Mouse (Mus musculus): ENCODE data around the gene Tor3a.

The Tor3a gene

DNA sequence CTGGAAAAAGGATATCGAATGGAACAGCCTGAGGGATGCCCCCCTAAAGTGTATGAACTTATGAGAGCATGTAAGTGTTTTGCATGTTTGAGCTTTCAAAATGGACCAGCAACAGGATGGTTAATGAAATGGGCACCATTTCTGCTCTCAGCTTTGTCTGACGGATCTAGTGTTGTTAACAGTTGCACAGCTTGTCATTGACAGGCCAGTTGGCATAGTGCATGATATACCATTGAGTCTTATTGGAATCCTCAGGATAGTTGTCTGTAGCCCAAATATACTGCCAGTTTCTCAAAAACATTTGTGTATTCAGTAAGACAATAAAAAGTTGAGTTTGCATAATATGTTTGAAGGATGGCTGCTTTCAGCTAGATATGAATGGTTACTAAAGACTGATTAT, 39.0 kb downstream of the Tor3a start:
- no peak for DNase-seq (ENCODE audit: low read depth, low spot score)

DNA sequence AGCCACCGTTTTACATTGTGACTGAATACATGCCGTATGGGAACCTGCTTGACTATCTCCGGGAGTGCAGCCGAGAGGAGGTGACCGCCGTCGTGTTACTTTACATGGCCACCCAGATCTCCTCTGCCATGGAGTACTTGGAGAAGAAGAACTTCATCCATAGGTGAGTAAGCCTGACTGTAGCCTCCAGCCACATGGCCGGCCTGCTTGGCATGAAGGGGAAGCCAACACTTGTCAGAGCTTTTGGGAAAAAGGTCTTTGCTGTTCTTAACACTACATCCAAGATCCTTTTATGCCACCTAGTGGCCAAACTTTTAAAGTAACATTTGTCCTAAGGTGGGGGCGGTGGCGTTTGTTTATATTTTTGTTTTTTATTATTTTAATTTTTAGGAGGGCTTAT, 41.1 kb downstream of the Tor3a start:
- DNase-seq (ENCODE audit: low read depth, low spot score), result no peak

DNA sequence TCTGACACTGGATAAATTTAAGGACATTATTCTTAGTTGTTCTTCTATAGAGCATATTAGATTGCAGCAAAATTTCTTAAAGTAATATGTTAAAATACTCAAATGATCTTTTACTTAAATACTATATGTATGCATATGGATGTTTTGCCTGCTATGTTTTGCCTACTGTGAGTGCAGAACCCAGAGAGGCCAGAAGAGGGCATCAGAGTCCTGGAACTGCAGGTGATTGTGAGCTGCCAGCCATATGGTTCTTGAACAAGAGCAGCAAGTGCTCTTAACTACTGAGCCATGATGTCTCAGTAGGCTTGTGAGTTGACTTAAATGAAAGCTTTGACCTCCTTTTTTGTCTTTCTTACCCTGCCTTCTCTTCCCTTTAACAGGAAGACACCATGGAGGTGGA, 43.2 kb downstream of the Tor3a start:
- no peak for DNase-seq (ENCODE audit: low read depth, low spot score)

DNA sequence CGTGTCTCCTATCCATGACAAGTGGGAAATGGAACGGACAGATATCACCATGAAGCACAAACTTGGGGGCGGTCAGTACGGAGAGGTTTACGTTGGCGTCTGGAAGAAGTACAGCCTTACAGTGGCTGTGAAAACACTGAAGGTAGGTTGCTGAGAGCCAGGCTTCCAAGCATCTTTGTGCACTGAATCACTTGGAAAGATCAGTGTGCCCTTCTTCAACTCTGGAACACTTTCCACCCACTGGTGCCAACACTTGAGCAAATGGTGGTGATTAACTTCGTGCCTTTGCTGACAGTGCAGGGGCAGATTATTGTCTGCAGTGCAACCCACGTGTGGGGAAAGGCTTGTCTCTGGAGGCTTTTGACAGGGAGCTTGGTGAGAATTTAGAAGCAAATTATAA, 44.2 kb downstream of the Tor3a start:
- no peak for DNase-seq (ENCODE audit: low read depth, low spot score)

DNA sequence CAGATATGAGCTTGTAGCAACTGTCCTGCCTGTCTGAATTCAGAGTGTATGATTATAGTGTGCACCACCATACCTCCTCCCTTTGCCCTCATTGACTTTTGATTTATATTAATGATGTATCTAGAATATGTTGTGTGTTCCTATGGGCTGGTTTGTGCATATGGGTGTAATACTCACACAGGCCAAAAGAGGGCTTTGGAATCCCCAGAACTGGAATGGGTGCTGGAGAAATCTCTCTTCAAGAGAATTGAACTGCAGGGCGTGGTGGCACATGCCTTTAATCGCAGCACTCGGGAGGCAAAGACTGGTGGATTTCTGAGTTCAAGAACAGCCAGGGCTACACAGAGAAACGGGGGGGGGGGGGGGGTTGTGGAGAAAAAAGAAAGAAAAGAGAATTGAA, 47.4 kb downstream of the Tor3a start:
- no peak for DNase-seq (ENCODE audit: low read depth, low spot score)

DNA sequence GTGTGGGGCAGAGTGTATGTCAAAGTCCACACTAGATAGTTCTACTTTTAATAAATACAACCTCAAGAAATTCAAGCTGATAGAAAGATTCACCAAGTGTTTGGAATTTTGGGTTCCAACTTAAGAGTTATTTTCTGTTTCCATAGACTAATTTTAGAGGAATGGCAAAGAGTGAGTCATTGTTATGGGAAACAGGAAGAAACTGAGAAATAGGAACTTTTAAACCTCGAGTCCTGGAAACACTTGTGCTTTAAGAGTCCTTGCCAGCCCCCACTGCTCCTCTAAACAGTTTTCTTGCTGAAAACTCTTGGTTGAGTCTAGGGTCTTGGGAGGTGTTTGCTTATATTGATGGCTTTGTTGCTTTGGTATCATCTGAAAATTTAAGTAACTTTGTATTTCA, 49.9 kb downstream of the Tor3a start:
- DNase-seq (ENCODE audit: low read depth, low spot score), result no peak

DNA sequence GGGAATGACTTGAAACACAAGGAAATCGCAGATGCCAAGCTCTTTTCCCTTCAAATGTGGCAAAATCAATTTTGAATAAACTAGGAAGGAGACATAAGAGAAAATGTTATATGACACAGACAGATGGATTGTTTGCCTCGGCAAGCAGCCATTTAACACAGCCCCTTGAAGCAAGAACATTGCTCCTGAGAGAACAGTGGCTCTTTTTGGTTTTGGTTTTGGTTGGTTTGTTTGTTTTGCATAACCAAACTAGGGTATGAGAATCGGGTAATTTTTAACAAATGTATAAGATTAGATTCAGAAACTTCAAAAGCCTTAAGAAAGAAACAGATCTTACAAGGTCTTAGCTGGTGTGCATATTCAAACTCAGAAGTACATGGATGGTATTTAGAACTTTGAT, 53.2 kb downstream of the Tor3a start:
- DNase-seq (ENCODE audit: low read depth, low spot score), result no peak

DNA sequence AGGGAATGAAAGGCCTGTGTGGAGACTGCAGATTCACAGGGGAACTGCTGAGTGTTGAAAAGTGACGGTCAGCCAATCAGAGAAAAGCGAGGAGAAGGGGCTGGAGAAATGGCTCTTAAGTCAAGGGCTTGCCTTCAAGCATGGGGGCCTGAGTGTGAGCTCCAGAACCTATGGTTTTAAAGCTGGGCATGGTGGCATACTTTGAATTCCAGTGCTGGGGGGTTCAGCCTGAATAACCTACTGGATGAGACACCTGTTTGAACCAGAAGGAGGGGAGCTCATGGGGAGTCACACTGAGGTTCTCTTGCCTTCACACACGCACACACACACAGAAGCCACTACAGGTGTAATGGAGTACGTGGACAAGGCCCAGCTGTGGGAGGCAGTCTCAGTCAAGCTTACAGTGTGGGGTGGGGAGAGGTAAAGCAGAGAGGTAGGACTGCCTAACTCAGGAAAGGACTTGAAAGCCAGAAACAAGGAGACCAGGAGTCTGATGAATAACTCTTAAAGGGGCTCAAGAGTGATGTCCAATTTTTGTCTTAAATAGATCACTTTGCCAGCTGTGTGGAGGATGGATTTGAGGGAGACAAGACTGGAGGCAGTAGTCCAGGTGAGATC, 53.8 kb downstream of the Tor3a start:
- no peak for DNase-seq (ENCODE audit: low read depth, low spot score)

DNA sequence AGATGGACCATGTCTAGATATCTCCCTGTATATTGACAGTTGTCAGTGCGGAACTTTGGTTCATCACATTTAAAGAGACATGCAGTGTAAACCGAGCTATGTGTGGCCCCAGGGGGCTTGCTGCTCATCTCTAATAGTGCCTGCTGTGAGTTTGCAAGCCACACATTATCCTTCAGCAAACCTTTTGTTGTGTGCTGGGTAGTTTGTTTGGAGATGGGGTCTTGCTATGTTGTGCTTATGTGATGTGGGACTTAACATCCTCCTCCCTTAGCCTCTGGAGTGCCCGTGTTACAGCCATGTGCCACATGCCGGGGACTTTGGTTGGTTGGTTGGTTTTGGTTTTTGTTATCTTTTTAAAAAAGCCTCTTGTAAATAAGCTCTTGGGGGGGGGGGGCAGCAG, 56.3 kb downstream of the Tor3a start:
- DNase-seq (ENCODE audit: low read depth, low spot score), result no peak

DNA sequence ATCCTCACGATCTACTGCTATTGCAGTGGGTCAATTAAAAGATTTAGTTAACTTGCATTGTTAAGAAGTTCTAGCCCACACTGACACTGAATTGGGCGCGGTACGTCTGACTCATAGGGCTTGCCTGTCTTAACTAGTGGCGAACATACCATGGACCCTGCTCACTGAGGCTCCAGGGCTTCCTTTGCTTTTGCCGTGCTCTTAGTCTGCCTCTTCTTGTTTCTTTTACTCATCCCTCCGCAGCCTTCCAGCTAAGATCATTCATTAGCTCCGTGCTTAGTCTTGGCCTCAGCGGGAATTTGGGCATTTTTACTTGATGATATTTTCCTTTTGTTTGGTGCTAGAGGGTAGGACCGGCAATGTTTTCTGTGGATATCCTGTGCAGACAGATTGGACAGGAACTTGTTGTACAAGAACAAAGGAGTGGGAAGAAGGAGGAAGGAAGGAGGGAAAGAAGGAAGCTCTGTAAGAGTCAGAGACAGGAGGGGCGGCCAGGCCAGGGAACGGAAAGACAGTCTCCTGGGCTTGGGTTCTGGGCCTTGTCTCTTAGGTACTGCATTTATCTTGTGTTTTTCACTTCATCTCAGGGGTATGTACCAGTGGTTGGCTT, 57.1 kb downstream of the Tor3a start:
- no peak for DNase-seq (ENCODE audit: low read depth, low spot score)

DNA sequence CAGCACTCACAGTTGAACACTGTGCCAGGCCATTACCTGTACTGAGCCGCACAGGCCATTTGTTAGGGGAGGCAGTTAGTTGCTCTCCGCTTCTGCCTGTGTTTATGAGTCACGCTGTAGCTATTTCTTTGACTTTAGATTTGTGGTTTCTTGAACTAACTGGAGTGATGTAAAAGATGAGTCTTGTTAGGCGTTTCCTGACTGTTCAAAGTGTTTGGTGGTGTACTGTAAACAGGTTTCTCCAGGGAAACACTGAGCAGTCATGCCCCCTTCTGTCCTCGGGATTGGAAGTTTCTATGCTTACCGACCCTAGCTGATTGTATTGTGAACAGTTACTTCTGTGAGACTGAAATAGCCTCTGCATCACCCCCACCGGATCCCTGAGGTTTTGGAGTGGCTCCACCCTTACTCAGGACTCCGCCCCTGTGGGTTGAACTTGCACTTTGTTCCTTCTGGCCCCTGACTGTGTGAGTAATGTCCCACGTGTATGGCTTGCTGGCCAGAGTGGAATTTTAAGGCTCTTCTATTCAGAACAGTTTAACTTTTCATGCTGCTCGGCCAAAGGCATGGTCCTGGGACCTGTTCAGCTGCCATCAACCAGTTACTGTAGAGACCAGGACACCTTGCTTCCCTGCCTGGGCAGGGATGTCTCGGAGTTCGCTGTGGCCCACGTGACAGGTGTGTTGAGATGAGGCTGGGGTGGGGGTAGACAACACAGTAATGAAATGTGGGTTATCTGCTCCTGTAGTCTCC, 58.6 kb downstream of the Tor3a start:
- DNase-seq (ENCODE audit: low read depth, low spot score), result peak; percentile 58

DNA sequence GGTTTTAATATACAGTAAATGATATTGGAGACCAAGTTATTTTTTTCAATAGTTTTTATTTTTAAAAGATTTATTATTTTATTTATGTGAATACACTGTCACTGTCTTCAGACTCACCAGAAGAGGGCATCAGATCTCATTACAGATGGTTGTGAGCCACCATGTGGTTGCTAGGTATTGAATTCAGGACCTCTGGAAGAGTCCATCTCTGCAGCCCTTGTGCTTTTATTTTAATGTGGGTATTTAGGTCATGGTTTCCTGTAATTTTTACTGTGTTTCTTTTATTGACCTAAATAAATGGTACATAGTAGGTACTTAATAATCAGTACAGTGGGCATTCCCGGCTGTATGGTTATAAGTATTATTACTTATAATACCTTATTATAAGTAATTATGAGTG, 59.4 kb downstream of the Tor3a start:
- no peak for DNase-seq (ENCODE audit: low read depth, low spot score)

DNA sequence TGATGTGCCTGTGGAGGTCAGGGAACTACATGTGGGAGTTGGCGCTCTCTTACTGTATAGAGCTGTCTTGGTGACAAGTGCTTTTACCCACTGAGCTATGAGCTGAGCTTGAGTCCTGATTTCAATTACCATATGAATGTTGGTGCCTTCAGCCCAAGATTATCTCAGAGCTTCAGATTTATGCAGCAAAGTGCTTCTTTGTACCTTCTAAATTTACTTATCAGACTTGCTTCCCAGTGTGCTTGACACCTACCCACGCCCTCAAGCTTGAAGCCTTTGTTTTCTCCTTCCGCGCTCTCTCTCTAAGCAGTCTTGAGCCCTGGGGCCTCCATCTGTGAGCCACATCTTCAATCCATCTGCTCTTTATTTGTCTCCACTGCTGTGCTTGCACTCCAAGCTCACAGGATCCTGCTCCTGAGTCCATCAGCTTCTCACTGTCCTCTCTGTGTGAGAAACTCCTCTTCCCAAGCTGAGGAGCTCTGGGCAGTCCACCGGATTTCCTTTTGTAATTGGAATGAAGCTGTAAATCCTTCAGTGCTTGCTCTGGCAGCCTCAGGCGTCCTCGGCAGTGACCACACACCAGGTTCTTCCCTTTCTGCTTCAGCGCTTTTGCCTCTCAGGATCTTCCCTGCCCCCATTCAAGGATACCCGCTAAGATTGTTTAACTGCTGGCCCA, 60.2 kb downstream of the Tor3a start:
- peak; percentile 66 for DNase-seq (ENCODE audit: low read depth, low spot score)

DNA sequence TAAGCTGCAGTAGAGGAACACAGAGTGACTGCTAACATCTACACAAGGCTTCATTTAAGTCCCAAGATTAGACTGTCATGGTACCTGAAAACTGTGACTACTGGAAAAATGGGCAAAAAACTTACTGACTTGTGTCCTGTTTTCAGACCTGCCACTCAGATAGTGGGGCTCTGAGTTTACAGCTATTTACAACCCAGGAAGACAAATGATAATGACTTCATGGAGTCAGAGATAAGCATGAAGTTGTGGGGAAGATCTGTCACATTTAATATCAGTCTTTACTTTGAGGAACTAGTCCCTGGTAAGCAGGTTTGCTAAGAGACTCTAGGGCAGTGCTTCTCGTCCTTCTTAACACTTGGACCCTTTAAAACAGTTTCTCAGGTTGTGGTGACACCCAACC, 63.9 kb downstream of the Tor3a start:
- no peak for DNase-seq (ENCODE audit: low read depth, low spot score)

DNA sequence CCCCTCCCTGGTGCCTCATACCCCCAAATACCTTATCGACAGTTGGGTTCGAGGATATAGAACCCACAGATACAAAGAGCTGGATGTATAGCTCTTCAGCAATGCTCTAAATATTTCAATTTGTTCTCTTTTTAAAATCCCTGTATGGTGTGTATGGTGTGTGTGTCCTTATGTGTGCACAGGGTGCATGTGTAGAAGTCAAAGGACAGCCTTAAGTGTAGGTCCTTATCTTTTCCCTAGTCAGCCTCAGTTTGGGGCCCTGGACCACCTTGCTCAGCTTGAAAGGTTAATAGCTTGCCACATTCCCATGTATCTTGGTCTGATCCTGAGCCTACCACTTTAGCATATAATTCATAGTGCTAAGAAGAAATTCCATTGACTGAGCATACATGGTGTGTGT, 65.7 kb downstream of the Tor3a start:
- DNase-seq (ENCODE audit: low read depth, low spot score), result no peak

DNA sequence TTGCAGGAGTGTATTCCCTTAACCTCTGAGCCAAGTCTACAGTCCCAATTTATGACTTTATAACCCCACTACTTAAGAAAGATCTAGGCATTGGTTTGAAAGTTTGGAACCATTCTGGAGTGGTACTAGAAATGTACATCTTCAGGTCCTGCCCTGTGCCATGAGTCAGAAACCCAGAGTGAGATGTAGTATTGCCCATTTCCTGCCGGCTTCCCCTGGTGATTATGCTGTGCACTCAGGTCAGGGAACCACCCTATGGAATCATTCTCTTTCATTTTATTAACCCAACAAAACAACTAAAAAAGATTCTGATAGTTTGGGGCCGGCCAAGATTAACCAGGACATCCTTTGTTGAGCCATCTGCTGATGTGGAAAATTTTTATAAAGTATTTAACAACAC, 68.2 kb downstream of the Tor3a start:
- DNase-seq (ENCODE audit: low read depth, low spot score), result no peak

DNA sequence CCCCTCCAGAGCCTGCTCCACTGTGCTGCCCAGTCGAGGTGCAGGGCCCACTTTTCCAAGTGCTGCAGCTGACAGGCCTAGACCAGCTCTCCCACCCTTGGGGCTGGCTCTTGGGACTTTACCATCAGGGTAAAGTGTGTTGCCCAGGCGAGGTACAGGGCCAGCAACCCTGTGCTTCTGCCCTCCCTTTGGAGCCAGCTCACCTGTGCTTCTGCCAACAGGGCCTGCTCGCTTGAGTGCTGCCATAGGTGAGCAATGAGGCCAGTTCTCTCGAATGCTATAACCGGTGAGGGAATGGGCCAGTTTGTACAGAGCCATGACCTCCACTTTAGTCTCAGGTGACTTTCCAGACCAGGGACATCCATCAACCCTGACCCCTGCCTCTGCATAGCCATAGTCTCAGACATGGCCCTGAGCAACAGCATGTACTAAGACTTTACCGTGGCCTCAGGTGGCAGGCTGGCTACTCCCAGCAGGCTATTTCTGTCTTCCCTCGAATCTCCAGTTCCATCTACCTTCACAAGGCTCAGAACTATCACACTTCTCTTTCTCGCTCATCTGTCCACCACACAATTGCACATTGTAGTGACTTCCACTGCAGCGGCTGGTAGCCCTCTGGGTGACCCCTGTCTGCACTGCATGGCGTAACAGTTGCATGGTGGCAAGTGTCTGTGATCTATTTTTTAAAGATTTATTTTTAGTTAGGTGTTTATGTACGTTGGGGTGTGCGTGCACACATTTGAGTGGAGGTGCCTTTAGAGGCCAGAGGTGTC, 68.9 kb downstream of the Tor3a start:
- no peak for DNase-seq (ENCODE audit: low read depth, low spot score)
